Mouse (Mus musculus) Muller cell, postnatal 12 days (primary cell): ENCODE measurements around the gene Gm10638.
A peak's percentile ranks its signal among the peaks of the same experiment; 100 is the strongest.

Experiments used
- DNase-seq: peaks from one replicate; pipeline ENCODE4 v3.0.0-alpha.2; 2015; ENCODE audit errors: inconsistent ontology term

The Gm10638 gene

GRCm38 (mm10) chr8:86745221-86745934 lies at the start of gene Gm10638, which contains the start of gene Siah1a:
Gm10638 (plus strand) TSS chr8:86745699.
Siah1a (minus strand) TSS chr8:86745934.
- peak; percentile 76 for DNase-seq

GRCm38 (mm10) chr8:86695703-86696102 lies 49.8 kb upstream of the Gm10638 start:
- DNase-seq = no peak

GRCm38 (mm10) chr8:86698811-86699421 lies 46.6 kb upstream of the Gm10638 start:
- no peak for DNase-seq

GRCm38 (mm10) chr8:86699471-86699870 lies 46.0 kb upstream of the Gm10638 start:
- no peak for DNase-seq

- DNase-seq = no peak
Observed at GRCm38 (mm10) chr8:86702453-86702852, 43.0 kb upstream of the Gm10638 start.

GRCm38 (mm10) chr8:86705317-86705716 lies 40.2 kb upstream of the Gm10638 start:
- DNase-seq = no peak

- DNase-seq = no peak
Observed at GRCm38 (mm10) chr8:86706756-86707155, 38.7 kb upstream of the Gm10638 start.

GRCm38 (mm10) chr8:86707873-86708272 lies 37.6 kb upstream of the Gm10638 start:
- no peak for DNase-seq

- no peak for DNase-seq
Observed at GRCm38 (mm10) chr8:86712594-86712993, 32.9 kb upstream of the Gm10638 start.

- no peak for DNase-seq
Observed at GRCm38 (mm10) chr8:86713407-86714188, 31.9 kb upstream of the Gm10638 start.

GRCm38 (mm10) chr8:86718332-86718994 lies 27.0 kb upstream of the Gm10638 start:
- DNase-seq = no peak

GRCm38 (mm10) chr8:86719368-86719767 lies 26.1 kb upstream of the Gm10638 start:
- no peak for DNase-seq

- no peak for DNase-seq
Observed at GRCm38 (mm10) chr8:86720756-86721459, 24.6 kb upstream of the Gm10638 start.

GRCm38 (mm10) chr8:86721490-86721889 lies 24.0 kb upstream of the Gm10638 start:
- DNase-seq = no peak

GRCm38 (mm10) chr8:86726959-86727358 lies 18.5 kb upstream of the Gm10638 start:
- no peak for DNase-seq

- no peak for DNase-seq
Observed at GRCm38 (mm10) chr8:86728224-86728950, 17.1 kb upstream of the Gm10638 start.

GRCm38 (mm10) chr8:86730303-86730702 lies 15.2 kb upstream of the Gm10638 start:
- no peak for DNase-seq

GRCm38 (mm10) chr8:86730860-86731259 lies 14.6 kb upstream of the Gm10638 start:
- no peak for DNase-seq

- DNase-seq = no peak
Observed at GRCm38 (mm10) chr8:86734171-86734570, 11.3 kb upstream of the Gm10638 start.

- no peak for DNase-seq
Observed at GRCm38 (mm10) chr8:86734954-86735353, 10.5 kb upstream of the Gm10638 start.
